Mouse (Mus musculus) megakaryocyte progenitor cell, adult 5-6 weeks (primary cell): ENCODE results near the gene Tomm34. TPM values are rescaled to one million over a fixed set of nuclear protein-coding genes. Genes with fewer than 3 reads are reported as not detected.
"Not testable (repeated sequence)": the region's sequence is repeated elsewhere in the genome, so short reads cannot be mapped to it uniquely, and the experiment has no call there.

Source experiments
- ATAC-seq: replicated peaks from 2 replicates; pipeline ENCODE4 v1.8.0; 2016; ENCODE audit warnings: mild to moderate bottlenecking, moderate TSS enrichment, inconsistent platforms; ENCODE audit not compliant: poor library complexity
- total RNA-seq, 2 experiments: library from RNA; stranded (forward) in 1 of 2; stranded (reverse) in 1 of 2; fragments of 157-497, 149-512 nt in 1 of 2; fragments of 200-1000 nt in 1 of 2; gene quantifications; 2 replicates each; pipeline versions ENCODE4 v1.2.3 to v1.2.4; 2015 to 2017

Gene Tomm34
- total RNA-seq, 2 experiments from 2014 or later, result 44.5 to 55.0 TPM

DNA sequence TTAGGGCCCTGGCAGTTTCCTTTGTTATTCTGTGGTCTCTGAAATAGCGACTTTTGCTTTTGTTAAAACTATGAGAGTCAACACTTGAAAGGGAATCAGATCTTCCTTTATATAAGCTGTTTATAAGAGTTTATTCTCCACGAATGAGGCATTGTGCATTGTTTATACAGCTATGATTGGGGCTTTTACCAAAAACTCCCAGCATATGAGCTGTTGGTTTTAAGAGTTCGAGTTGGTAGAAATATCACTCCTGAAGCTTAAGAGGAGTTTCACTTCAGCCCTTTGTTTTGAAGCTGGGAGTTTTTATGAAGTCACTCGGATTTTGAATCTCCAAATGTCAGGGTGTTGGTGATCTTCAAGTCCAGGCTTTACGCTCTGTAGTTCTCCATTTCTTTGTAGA, 6.9 kb upstream of the Tomm34 start:
- no peak for ATAC-seq

DNA sequence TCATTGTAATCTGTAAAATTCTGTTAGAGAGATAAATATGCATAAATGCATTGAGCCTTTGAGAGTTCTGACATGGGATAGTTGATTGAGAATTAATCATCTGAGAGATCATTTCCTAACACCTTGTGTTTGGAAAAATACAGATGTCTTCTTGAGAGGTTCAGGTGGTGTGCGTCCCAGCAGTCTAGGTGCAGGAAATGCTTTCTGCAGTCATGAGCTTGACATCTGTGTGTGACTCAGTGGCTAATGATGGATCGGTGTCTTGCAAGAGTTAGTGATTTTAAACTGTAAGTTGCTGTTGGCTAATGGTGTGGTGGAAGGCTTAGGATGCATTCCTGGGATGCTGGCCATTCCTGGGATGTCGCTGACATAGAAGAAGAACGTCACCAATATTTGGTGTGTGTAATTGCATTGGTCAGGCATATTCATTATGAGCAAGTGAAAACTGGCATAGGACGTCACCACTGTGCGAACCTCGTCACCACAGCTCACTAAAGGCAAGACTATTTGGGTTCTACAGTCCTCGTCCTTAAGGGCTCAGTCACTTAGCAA, 6.0 kb upstream of the Tomm34 start:
- ATAC-seq, result no peak

DNA sequence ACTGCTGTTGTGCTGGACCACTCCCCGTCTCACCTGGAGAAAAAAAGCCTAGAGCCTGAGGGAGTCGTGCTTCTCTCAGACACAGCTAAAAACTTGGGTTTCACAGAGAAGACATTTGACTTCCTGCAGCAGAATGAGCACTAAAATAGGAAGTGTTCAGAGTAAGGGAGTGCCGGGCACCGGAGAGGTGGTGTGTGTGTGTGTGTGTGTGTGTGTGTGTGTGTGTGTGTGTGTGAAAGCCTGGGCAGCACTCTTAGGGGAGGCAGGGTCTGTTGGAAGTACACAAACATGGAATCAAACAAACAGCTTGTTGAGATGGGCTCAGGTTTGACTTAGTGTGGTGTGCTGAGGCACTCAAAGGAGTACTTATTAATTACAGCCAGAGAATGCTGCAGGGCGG, 4.1 kb upstream of the Tomm34 start:
- ATAC-seq, result 0 out of 2 replicates have a peak, but pooled peaks have one; percentile 4

DNA sequence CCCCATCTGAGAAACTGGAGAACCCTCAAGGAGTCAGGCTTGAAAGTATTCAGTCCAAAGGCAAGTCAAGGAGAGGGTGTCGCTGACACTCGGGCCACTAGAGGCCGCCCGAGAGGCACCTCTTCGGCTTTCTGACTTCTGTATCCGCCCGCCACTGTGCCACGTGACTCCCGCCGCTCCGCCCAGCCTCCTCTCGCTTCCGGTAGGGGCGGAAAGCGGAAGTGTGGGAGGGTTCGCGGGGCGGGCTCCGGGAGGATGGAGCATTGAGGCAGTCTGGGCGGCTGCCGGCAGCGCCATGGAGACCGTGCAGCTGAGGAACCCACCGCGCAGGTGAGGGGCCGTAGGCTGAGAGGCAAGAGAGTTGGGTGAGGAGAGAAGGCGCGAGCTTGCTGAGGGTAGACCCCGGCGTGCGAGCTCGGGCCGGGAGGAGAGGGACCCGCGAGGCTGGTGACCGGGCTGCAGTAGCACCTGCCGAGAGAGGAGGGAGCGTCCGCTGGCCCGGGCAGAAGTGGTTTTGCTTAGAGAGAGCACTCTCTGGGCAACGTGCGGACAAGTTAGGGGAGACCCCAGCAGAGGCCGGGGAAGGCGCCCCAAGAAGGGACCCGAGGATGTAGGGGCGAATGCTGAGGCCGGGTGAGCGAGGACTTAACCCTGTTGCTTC, 3.1 kb upstream of the Tomm34 start:
- ATAC-seq, result peak; percentile 71

DNA sequence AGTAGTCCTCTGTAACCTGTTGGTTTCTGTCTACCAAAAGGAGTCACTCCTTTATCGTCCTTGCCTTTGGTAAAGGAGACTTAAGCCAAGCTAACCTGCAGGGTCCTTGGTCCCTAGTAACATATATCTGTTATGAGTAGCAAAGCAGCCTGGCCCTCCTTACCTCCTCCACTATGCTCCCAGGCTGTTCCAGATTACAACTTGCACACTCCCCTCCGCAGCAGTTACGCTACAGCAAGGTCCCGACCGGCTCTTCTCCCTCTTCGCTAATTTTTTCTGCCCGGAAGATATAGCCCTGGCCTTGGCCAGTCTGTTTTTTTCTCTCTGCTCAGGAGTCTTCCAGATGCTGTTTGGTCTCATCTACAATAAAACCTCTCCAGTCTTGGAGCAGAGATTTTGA, 2.2 kb upstream of the Tomm34 start:
- no peak for ATAC-seq

DNA sequence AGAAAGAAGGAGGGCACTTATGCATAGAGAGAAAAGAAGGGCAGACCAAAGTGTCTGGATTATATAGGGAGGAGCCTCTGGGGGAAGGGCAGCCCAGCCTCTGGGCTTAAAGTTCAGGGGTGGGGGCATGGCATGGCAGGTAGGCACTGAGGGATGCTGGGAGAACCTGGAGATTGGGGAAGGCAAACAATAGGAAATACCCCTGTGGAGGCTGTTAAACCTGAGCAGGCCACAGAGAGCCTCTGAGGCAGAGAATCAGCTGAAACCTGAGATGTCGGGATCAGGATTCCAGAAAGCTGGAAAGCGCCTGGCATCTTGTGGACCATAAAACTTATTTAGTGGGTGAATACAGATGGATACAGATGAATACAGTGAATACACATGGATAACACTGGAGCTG, 1.1 kb upstream of the Tomm34 start:
- ATAC-seq, result no peak

DNA sequence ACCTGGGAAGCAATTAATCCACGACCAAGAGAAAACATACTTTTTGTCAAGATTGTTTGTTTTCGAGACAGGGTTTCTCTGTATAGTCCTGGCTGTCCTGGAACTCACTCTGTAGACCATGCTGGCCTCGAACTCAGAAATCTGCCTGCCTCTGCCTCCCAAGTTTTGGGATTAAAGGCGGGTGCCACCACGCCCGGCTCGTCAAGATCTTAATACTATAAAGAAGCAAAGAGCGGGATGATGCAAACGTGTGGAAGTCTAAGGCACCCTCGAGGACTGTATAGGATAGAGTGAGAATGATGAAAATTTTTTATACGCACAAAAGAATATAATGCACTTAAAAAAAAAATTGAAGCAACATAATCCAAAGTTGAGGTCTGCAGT, 460 bp upstream of the Tomm34 start:
- ATAC-seq, result not testable (repeated sequence)

DNA sequence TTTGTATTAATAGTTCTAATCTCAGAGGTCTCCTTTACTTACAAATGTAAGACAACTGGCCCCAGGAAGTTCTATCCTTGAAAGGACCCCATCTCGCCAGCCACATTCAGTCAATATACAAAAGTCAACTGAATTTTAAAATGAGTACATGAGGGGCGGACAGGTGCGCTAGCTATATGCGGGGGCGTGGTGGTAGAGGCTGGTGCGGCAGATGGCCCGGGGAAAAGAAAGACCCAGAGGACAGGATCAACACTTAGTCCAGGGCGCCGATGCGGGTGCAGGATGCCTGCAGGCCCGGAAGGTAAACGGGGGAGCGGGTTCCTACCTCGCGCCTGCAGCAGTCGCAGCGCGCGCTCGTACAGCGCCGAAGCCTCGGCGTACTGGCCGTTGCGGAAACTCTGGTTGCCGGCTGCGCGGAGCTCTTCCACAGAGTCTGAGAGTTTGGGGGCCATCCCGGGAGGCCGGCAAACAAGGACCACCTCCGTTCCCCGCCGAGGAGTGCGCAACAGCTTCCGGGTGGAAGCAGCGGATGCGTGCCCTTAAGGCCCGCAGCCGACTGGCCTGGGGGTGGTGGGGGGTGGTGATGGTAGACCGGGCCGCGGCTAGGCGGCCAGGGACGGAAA, 716 bp downstream of the Tomm34 start, which contains the start of gene Stk4:
TSS of gene Stk4 (plus strand) at position 181 of the 623 bp plus-strand sequence.
- ATAC-seq, result peak; percentile 4; the same call in 1 of the 2 replicates

DNA sequence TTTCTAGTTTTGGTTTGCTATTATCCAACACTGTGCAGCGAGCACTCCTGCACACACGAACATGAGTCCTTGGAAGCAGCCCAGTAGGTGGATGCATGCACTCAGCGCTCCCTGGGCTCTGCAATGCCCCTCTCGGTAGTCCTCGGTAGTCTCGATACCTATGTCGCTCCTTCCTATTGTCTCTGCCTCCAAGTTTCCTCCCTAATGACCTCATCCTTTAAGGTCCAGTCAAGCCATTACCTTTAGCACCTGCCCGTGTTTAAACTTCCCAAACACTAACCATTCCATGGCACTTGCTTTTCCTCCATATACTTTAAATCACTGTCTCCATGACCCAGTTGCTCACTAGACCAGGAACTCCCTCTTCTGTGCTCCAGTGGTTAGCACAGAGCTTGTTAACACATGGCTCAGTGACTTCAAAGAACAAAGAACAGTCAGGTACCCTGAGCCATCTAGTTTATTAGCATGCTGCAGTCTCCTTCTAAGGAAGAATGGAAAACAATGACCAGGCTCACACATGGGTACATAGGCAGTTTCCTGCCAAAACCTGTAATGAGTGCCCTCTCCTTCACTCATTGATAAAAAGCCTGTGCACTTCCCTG, 11.2 kb downstream of the Tomm34 start:
- ATAC-seq, result no peak

DNA sequence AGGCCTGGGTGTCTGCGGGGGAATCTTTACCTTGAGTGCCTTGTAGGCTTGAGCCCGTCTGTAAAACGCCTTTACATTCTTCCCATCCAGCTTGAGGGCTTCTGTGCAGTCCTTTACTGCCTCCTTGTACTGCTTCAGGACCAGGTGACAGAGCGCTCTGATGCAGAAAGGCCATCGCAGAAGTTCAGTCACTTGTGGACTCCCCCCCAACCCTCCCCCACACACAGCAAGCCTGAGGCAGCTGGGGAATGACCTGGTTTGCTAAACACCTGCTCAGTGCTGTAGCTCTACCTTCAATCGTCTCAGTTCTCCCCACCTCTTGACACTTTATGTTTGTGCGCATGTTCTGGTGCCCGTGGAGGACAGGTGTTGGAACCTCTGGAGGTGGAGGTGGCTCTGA, 16.3 kb downstream of the Tomm34 start:
- ATAC-seq, result no peak

DNA sequence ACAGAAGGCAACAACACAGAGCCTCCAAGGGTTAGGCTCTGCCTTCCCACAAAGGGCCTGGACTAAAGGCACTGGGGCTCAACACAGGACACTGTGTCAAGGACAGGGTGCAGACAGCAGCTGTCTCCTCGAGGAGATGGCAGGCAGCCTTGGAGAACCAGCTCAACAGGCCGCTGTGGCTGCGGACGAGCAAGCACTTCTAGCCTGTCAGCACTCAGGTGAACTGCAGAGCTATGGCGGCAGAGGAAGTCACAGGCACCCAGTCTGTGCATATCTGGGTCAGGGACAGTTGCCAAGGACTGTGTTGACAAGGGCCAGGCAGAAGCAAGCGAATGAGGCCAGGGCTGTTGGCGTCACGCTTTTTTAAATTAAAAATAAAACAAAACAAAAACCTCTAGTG, 17.2 kb downstream of the Tomm34 start:
- no peak for ATAC-seq

DNA sequence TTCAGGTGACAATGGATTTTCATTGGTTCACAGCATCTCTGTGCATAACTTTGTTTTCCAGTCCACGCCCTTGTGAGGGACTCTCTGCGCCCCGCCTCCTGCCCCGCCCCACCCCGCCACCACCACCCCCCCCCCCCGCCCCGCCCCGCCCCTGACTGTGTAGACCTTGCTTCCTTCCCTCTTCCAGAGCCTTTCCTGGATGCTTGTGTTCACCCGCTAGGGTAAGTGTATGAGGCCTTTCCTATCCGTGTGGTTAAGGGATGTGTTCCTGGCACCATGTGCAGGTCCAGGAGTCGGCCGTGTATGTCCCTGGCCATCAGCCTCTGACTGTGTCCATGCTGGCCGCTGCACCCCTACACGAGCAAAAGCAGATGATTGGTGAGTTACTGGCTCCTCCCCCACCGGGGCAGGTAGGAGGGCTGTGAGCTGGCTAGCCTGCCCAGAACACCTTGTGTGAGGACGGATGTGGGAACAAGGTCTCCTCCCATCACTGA, 23.7 kb downstream of the Tomm34 start:
- peak; percentile 82 for ATAC-seq

DNA sequence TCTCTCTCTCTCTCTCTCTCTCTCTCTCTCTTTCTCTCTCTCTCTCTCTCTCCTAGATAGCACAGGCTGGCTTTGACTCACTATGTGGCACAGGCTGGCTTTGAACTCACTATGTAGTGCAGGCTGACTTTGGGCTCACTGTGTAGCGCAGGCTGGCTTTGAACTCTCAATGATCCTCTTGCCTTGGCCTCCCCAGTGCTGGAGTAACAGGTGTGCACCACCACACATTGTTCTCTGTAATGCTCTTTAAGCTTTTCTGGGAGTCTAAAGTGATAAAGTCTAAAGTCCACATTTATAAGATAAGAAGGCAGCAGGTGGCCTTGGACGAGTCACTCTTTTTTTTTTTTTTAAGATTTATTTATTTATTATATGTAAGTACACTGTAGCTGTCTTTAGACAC, 29.4 kb downstream of the Tomm34 start:
- ATAC-seq, result no peak

DNA sequence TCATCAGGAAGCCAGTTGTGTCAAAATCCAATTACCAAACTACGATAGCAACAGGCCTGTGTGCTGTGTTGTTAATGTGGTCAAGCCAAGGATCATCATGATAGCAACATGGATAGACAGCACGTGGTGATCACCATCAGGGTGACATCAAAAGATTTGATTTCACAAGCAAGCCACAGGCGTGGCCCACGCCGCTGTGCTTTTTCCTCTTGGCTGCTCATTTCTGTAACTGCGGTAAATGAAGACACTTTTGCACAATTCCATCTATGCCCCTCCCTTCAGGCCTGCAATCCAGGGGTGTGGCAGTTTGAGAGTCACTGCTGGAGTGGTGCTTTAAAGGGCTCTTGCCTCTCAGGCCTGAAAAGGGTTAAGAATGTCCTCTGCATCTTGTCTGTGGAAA, 30.0 kb downstream of the Tomm34 start:
- peak; percentile 67 for ATAC-seq

DNA sequence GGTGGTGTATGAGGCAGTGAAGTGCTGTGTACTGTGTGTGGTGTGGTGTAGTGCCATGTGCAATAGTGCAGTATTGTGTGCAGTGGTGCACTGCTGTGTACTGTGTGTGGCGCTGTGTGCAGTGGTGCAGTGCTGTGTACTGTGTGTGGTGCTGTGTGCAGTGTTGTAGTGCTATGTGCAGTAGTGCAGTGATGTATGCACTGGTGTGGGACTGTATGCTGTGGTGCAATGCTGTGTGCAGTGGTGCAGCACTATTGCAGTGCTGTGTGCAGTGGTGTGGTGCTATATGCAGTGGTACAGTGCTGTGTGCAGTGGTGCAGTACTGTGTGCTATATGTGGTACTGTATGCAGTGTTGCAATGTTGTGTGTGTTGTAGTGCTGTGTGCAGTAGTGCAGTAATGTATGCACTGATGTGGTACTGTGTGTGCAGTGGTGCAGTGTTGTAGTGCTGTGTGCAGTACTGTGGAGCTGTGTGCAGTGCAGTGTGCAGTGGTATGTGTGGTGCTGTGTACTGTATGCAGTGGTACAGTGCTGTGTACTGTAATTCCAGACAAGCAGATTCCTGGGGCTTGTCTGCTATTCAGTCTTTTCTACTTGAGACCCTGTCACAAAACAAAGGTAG, 32.5 kb downstream of the Tomm34 start:
- ATAC-seq, result no peak

DNA sequence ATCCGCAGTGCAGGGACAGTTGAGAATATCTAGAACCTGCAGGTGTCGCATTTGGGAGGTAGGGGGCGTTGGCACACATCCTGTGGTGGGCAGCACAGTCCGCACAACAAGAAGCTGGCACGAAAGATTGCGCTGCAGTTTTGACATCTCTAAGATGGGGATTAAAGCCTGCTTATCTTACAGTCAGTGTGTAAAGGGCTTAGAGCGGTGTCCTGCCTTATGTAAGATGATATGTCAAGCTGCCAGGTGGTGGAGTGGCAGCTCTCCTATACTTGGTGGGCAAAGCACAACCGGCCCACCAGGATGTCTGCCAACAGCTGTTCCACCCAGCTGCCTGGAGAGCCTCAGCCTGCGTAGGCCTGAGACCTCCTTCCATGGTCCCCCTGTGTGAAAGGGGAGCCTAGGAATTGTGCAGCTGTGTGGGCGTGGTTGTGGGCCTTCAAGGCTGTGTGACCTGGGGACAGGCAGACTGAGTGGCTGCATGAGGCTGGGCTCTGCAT, 34.4 kb downstream of the Tomm34 start:
- ATAC-seq, result peak; percentile 77

DNA sequence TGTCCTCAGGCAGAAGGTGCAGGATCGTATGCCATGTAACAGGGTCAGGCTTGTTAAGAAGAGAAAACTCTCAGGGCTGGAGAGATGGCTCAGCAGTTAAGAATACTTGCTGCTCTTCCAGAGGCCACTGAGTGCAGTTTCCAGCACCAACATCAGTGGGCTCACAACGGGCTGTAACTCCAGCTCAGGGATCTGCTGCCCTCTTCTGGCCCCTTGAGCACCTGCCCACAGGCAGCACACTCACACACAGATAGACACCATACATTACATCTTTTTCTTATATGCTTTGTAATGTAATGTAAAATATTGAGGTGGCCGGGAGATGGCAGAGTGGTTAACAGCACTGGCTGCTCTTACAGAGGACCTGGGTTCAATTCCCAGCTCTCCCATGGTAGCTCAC, 38.0 kb downstream of the Tomm34 start:
- ATAC-seq, result no peak

DNA sequence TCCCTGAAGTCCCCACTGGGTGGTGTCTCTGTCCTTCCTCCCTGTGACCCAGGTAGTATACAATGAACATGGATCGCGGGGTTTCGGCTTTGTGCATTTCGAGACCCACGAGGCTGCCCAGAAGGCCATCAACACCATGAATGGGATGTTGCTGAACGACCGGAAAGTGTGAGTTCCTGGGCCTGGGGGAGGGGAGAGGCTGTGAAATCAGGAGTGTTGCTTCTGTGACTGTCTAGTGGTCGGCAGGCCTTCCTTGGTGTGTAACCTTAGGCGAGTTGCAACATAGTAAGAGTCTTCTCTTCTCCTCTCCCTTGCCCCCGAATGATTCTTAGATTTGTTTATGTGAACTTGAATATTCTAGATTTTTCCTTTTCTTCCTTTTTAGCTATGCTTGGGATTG, 39.8 kb downstream of the Tomm34 start:
- peak; percentile 77 for ATAC-seq

DNA sequence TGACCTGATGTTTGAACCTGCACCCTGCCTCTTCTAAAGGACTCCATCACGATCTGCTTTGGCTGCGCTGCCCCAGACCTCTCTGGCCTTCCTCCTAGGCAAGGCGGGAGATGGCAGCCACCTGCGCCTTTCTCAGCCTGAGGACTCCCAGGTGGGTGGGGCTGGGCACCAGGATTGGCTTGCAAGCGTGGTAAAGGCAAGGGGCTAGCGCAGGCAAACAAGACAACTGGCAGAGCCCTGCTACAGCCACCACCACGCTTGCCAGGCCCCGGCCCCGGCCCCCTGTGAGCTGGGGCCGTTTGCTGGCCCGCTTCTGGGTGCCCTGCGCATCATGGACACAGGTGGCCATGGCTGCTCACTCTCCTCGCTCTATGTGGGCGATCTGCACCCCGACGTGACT, 45.8 kb downstream of the Tomm34 start, which contains the start of gene Pabpc1l:
TSS of gene Pabpc1l (plus strand) at position 301 of the 400 bp plus-strand sequence.
- no peak for ATAC-seq

DNA sequence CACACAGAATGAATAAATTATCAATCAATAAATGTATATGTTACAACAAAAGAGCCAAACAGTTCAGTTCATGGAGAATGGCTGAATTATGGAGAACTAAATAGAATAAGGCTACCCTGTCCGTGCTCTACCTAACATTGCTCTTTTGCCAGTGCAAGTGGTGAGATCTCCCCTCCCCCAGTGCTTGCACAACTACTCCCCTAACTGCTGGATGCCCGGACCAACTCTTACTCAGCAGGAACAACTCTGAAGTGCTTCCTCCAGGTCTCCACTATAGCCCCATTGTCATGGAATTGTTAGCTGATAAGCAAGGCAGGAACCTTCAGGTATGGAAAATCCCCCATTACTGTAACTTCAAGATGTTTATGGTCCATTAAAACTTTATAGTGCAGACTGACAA, 48.9 kb downstream of the Tomm34 start:
- ATAC-seq, result peak; percentile 67

DNA sequence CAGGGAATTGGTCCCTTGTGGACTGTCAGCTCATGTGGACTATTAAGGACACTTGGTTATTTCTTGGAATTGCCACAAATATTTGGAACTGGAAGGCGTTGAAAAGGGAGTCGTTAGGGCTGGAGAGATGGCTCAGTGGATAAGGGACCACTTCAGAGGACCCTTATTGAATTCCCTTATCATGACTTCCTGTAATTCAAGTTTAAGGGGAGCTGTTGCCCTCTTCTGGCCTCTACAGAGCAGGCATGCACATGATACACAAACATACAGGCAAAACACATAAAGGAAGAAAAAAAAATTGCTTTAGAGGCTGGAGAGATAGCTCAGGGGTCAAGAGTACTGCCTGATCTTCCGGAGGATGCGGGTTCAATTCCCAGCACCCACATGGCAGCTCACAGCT, 51.0 kb downstream of the Tomm34 start:
- ATAC-seq, result no peak
